Mouse (Mus musculus): ENCODE results near the gene Zfp382. TPM values are rescaled to one million over a fixed set of nuclear protein-coding genes. Genes with fewer than 3 reads are reported as not detected.

Zfp382 gene
- polyA plus RNA-seq, 2 experiments, result 5.0 to 5.8 TPM

DNA sequence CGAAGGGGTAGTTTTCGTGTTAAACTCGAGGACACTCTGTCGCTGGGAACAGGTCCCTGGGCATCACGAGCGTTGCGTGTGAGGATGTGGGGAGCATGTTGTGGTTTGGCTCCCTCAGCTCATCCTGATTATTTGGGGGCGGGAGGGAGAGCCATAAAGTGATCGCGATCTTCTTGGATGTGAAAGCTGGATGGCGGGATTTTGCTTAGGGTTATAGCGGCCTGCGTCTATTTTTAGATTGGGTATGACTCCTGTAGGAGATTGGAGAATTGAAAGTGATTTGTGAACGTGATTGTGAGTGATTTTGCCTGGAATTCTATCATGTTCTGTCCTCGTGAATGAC lies 417 bp downstream of the Zfp382 start:
- peaks cover 9% of the 10 kb centered on the region; the same call in 1 of the 2 replicates for H3K36me3 ChIP-seq (ENCODE audit: control insufficient read depth, insufficient read depth, low read length)
- H3K9ac ChIP-seq (ENCODE audit: low read depth, low read length, severe bottlenecking), result peak overlapping the region; percentile 72
- H3K27ac ChIP-seq (replicated peaks; ENCODE audit: low read depth, low read length), result peak overlapping the region; percentile 75
- 4% methylated on average over 15 of the region's 15 CpGs for WGBS
- peak; percentile 17 for DNase-seq (ENCODE audit: low spot score)
- H3K4me2 ChIP-seq (replicated peaks; ENCODE audit: low read depth, low read length, severe bottlenecking), result peak overlapping the region; percentile 85
- H3K4me3 ChIP-seq (replicated peaks; ENCODE audit: low read length), result peak overlapping the region; percentile 73
- no peak for TF ChIP-seq POLR2A (IDR thresholded peaks at IDR 0.05; ENCODE audit: borderline replicate concordance, extremely low read depth, insufficient read depth, insufficient read length)
- H3K9me3 ChIP-seq (ENCODE audit: control insufficient read depth, low read length), result no peaks in the 10 kb centered on the region
- peak; percentile 19; the same call in 1 of the 2 replicates for ATAC-seq (ENCODE audit: low FRiP score, low read depth)
- no peaks in the 10 kb centered on the region for H3K27me3 ChIP-seq (ENCODE audit: control insufficient read depth, insufficient read depth, low read length)
- H3K4me1 ChIP-seq (ENCODE audit: control insufficient read depth, insufficient read depth, low read length), result peaks cover 6% of the 10 kb centered on the region; the same call in 1 of the 2 replicates

DNA sequence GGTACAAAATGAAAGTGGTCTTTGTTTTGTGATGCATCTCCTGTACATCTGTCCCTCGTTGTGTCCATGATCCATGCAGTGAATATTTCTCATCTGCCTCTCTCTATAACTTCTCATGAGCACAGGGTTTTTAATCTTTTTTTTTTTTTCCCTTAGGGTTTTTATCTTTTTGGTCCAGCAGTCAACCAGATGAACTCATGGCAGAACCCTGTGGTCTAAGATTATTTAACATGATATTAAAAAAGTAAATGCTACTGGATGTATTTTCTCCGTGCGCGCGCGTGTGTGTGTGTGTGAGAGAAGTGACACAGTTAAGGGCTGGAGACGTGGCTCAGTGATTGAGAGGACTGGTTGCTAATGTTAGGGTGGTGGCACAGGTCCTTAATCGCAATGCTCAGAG lies 8.2 kb downstream of the Zfp382 start:
- WGBS, result 96% methylated on average over 8 of the region's 8 CpGs
- Histone ChIP-seq H3K27me3 (ENCODE audit: control insufficient read depth, insufficient read depth, low read length) (no peaks in the 10 kb centered on the region), H3K27ac (replicated peaks; ENCODE audit: low read depth, low read length) (no peak overlapping the region), H3K9ac (ENCODE audit: low read depth, low read length, severe bottlenecking) (no peak overlapping the region), H3K4me1 (ENCODE audit: control insufficient read depth, insufficient read depth, low read length) (no peaks in the 10 kb centered on the region), H3K4me2 (replicated peaks; ENCODE audit: low read depth, low read length, severe bottlenecking) (no peak overlapping the region), H3K4me3 (replicated peaks; ENCODE audit: low read length) (no peak overlapping the region), H3K36me3 (ENCODE audit: control insufficient read depth, insufficient read depth, low read length) (peaks cover 74% of the 10 kb centered on the region), H3K9me3 (ENCODE audit: control insufficient read depth, low read length) (no peaks in the 10 kb centered on the region)
- no peak for TF ChIP-seq POLR2A (IDR thresholded peaks at IDR 0.05; ENCODE audit: borderline replicate concordance, extremely low read depth, insufficient read depth, insufficient read length)
- ATAC-seq (ENCODE audit: low FRiP score, low read depth) (no peak), DNase-seq (ENCODE audit: low spot score) (no peak)

GRCm38 (mm10) chr7:30132396-30132795 lies 10.7 kb downstream of the Zfp382 start:
- ATAC-seq (ENCODE audit: low FRiP score, low read depth) (no peak), DNase-seq (ENCODE audit: low spot score) (no peak)
- no peak overlapping the region for H3K27ac ChIP-seq (replicated peaks; ENCODE audit: low read depth, low read length)
- no peaks in the 10 kb centered on the region for H3K4me1 ChIP-seq (ENCODE audit: control insufficient read depth, insufficient read depth, low read length)
- no peak overlapping the region for H3K4me2 ChIP-seq (replicated peaks; ENCODE audit: low read depth, low read length, severe bottlenecking)
- H3K27me3 ChIP-seq (ENCODE audit: control insufficient read depth, insufficient read depth, low read length), result no peaks in the 10 kb centered on the region
- no peak for TF ChIP-seq POLR2A (IDR thresholded peaks at IDR 0.05; ENCODE audit: borderline replicate concordance, extremely low read depth, insufficient read depth, insufficient read length)
- H3K36me3 ChIP-seq (ENCODE audit: control insufficient read depth, insufficient read depth, low read length), result peaks cover 77% of the 10 kb centered on the region
- no peak overlapping the region for H3K4me3 ChIP-seq (replicated peaks; ENCODE audit: low read length)
- H3K9ac ChIP-seq (ENCODE audit: low read depth, low read length, severe bottlenecking), result no peak overlapping the region
- H3K9me3 ChIP-seq (ENCODE audit: control insufficient read depth, low read length), result no peaks in the 10 kb centered on the region
- 88% methylated on average over 4 of the region's 4 CpGs for WGBS

- ATAC-seq (ENCODE audit: low FRiP score, low read depth), result no peak
- no peaks in the 10 kb centered on the region for H3K27me3 ChIP-seq (ENCODE audit: control insufficient read depth, insufficient read depth, low read length)
- DNase-seq (ENCODE audit: low spot score), result no peak
- no peak overlapping the region for H3K4me3 ChIP-seq (replicated peaks; ENCODE audit: low read length)
- H3K9me3 ChIP-seq (ENCODE audit: control insufficient read depth, low read length), result no peaks in the 10 kb centered on the region
- H3K4me2 ChIP-seq (replicated peaks; ENCODE audit: low read depth, low read length, severe bottlenecking), result no peak overlapping the region
- H3K27ac ChIP-seq (replicated peaks; ENCODE audit: low read depth, low read length), result no peak overlapping the region
- no peak overlapping the region for H3K9ac ChIP-seq (ENCODE audit: low read depth, low read length, severe bottlenecking)
- no peak for TF ChIP-seq POLR2A (IDR thresholded peaks at IDR 0.05; ENCODE audit: borderline replicate concordance, extremely low read depth, insufficient read depth, insufficient read length)
- peaks cover 60% of the 10 kb centered on the region for H3K36me3 ChIP-seq (ENCODE audit: control insufficient read depth, insufficient read depth, low read length)
- H3K4me1 ChIP-seq (ENCODE audit: control insufficient read depth, insufficient read depth, low read length), result no peaks in the 10 kb centered on the region
- 93% methylated on average over 10 of the region's 10 CpGs for whole genome bisulfite sequencing
Observed at GRCm38 (mm10) chr7:30136826-30137225, 15.1 kb downstream of the Zfp382 start.

DNA sequence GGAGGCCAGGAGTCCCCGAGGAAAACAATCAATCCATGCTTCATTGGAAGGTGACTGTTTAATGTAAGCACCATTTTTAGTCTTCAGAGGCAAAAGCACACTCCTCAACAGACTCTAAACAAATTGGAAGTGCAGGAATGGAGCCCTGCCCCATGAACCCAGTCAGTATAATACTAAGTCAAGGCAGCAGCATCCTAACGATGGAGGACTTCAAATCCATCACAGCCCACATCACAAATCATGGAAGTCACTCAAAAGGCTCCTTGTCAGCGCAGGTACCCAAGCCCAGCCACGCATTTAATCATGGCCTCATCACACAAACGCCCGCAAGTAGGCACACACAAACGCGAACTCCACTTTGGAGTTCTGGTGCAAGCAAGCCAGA lies 21.4 kb downstream of the Zfp382 start:
- H3K4me3 ChIP-seq (replicated peaks; ENCODE audit: low read length), result peak overlapping the region; percentile 49
- 10% methylated on average over 8 of the region's 8 CpGs for WGBS
- no peaks in the 10 kb centered on the region for H3K27me3 ChIP-seq (ENCODE audit: control insufficient read depth, insufficient read depth, low read length)
- no peak for TF ChIP-seq POLR2A (IDR thresholded peaks at IDR 0.05; ENCODE audit: borderline replicate concordance, extremely low read depth, insufficient read depth, insufficient read length)
- 0 out of 2 replicates have a peak, but pooled peaks cover 1% of the 10 kb centered on the region for H3K9me3 ChIP-seq (ENCODE audit: control insufficient read depth, low read length)
- 0 out of 2 replicates have a peak, but pooled peaks have one; percentile 12 for ATAC-seq (ENCODE audit: low FRiP score, low read depth)
- peak overlapping the region; percentile 54 for H3K4me2 ChIP-seq (replicated peaks; ENCODE audit: low read depth, low read length, severe bottlenecking)
- H3K4me1 ChIP-seq (ENCODE audit: control insufficient read depth, insufficient read depth, low read length), result no peaks in the 10 kb centered on the region
- H3K27ac ChIP-seq (replicated peaks; ENCODE audit: low read depth, low read length), result peak overlapping the region; percentile 78
- no peak for DNase-seq (ENCODE audit: low spot score)
- H3K36me3 ChIP-seq (ENCODE audit: control insufficient read depth, insufficient read depth, low read length), result peaks cover 18% of the 10 kb centered on the region
- H3K9ac ChIP-seq (ENCODE audit: low read depth, low read length, severe bottlenecking), result peak overlapping the region; percentile 47

All from limb, embryonic 14.5 days (tissue).